Mouse (Mus musculus): ENCODE results near the gene Dact3. TPM values are rescaled to one million over a fixed set of nuclear protein-coding genes. Genes with fewer than 3 reads are reported as not detected.

The Dact3 gene
- total and polyA plus RNA-seq, 3 experiments: 0.31 to 2.1 TPM; not detected in 1

DNA sequence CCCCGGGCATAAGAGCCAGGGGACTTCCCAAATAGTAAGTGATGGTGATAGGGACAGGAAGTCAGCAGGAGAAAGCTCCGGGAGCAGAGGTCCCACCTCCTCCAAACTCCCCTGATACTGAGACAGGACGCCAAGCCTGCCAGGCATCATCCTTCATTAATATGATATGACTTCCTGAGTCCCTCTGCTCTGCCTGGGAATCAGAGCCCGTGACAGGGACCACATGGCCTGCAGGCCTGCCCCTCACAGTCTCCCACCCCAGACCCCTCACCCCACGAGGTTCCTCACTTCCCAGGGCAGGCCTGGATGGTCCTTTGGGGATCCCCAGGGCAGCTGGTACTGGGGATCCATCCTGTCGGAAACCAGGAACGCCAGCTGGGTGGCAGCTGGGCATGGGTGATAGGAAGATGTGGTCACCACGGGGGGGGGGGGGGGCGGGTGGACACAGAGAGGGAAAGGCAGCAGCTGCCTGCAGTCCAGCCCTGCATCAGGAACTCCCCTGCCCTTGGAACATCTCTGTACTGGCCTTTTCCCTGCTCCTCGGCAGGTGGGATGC lies 29.1 kb downstream of the Dact3 start:
- Histone ChIP-seq H3K4me3 (ENCODE audit: control insufficient read depth in 1 of 2, insufficient read depth in 1 of 2, low read depth in 2 of 2, low read length in 2 of 2) (no peak overlapping the region), H3K27me3 (ENCODE audit: control insufficient read depth in 1 of 2, insufficient read depth in 2 of 2, low read length in 2 of 2) (peaks cover 0 to under 1% of the 10 kb centered on the region in 2 experiments; a peak in 2 of 4 replicates), H3K9ac (ENCODE audit: control insufficient read depth, low read depth, low read length, poor library complexity, severe bottlenecking) (no peak overlapping the region), H3K27ac (ENCODE audit: control insufficient read depth, low read depth, low read length) (no peak overlapping the region), H3K79me2 (ENCODE audit: control insufficient read depth, insufficient read depth, low read length, poor library complexity) (peaks cover 25% of the 10 kb centered on the region), H3K36me3 (ENCODE audit: control insufficient read depth in 1 of 2, insufficient read depth in 2 of 2, low read length in 2 of 2) (peaks cover 0 to 21% of the 10 kb centered on the region in 2 experiments; a peak in 2 of 4 replicates), H3K9me3 (replicated peaks; ENCODE audit: insufficient read depth, low read length) (no peaks in the 10 kb centered on the region), H3K4me1 (ENCODE audit: control insufficient read depth in 1 of 2, insufficient read depth in 2 of 2, low read length in 2 of 2) (peaks cover 4 to 37% of the 10 kb centered on the region in 2 experiments)
- TF ChIP-seq TAL1 (IDR thresholded peaks at IDR 0.05; ENCODE audit: low read length) (0 out of 2 replicates have a peak, but pooled peaks have one; percentile 14), POLR2AphosphoS5 (IDR thresholded peaks at IDR 0.05; ENCODE audit: borderline replicate concordance, low read depth, low read length) (no peak)
- DNase-seq (ENCODE audit: low read depth, low spot score): no peak

DNA sequence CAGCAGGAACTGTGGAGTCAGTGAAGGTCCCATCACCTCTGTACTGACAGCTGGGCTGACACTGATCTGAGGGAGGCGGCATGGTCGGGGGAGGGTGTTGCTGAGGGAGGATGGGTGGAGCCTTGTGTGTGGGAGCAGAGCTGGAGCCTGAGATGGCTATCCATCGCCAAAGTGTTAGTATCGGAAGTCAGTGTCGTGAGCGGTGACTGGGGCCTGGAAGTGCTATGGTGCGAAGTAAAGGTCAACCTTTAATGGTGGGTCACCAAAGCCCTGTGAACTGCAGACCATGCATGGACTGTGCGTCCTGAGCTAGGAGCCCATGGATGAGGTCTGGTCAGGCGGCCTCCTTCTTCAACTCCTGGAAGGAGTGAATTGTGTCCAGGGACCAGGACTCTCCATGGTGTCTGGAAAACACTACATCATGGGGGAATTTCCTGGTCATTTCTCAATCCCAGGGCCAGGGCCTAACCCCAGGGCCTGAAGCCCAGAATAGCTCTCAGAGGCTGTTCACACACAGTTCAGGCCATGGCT lies 30.4 kb downstream of the Dact3 start:
- peak; percentile 82 for DNase-seq (ENCODE audit: low read depth, low spot score)
- Histone ChIP-seq H3K36me3 (ENCODE audit: control insufficient read depth in 1 of 2, insufficient read depth in 2 of 2, low read length in 2 of 2) (peaks cover 0 to 33% of the 10 kb centered on the region in 2 experiments), H3K27me3 (ENCODE audit: control insufficient read depth in 1 of 2, insufficient read depth in 2 of 2, low read length in 2 of 2) (no peaks in the 10 kb centered on the region; a peak in 2 of 4 replicates), H3K9me3 (replicated peaks; ENCODE audit: insufficient read depth, low read length) (no peaks in the 10 kb centered on the region), H3K27ac (ENCODE audit: control insufficient read depth, low read depth, low read length) (peak overlapping the region; percentile 61), H3K4me1 (ENCODE audit: control insufficient read depth in 1 of 2, insufficient read depth in 2 of 2, low read length in 2 of 2) (peaks cover 6 to 47% of the 10 kb centered on the region in 2 experiments), H3K9ac (ENCODE audit: control insufficient read depth, low read depth, low read length, poor library complexity, severe bottlenecking) (peak overlapping the region; percentile 48), H3K79me2 (ENCODE audit: control insufficient read depth, insufficient read depth, low read length, poor library complexity) (peaks cover 27% of the 10 kb centered on the region), H3K4me3 (ENCODE audit: control insufficient read depth in 1 of 2, insufficient read depth in 1 of 2, low read depth in 2 of 2, low read length in 2 of 2) (peak overlapping the region; percentile 33 to 44)
- TF ChIP-seq RCOR1 (IDR thresholded peaks at IDR 0.05; ENCODE audit: low read depth, low read length) (0 out of 2 replicates have a peak, but pooled peaks have one; percentile 8), POLR2AphosphoS2 (IDR thresholded peaks at IDR 0.05; ENCODE audit: low read length) (no peak; the same call in 1 of the 2 replicates), TAL1 (IDR thresholded peaks at IDR 0.05; ENCODE audit: low read length) (no peak), MAZ (IDR thresholded peaks at IDR 0.05; ENCODE audit: low read depth, low read length) (0 out of 2 replicates have a peak, but pooled peaks have one; percentile 46), POLR2AphosphoS5 (IDR thresholded peaks at IDR 0.05; ENCODE audit: borderline replicate concordance, low read depth, low read length) (no peak), TCF12 (IDR thresholded peaks at IDR 0.05; ENCODE audit: low read depth, low read length) (peak; percentile 38; the same call in 1 of the 2 replicates), EP300 (IDR thresholded peaks at IDR 0.05; ENCODE audit: low read depth in 1 of 2, low read length in 2 of 2) (0 out of 4 replicates have a peak, but pooled peaks of 1 of the 2 experiments have one; percentile 36), HCFC1 (IDR thresholded peaks at IDR 0.05; ENCODE audit: low read depth, low read length) (no peak), SIN3A (IDR thresholded peaks at IDR 0.05; ENCODE audit: low read length) (peak; percentile 42; the same call in 1 of the 2 replicates), GABPA (IDR thresholded peaks at IDR 0.05; ENCODE audit: low read depth, low read length) (no peak), MXI1 (IDR thresholded peaks at IDR 0.05; ENCODE audit: low read depth, low read length) (peak; percentile 72; the same call in 1 of the 2 replicates)

DNA sequence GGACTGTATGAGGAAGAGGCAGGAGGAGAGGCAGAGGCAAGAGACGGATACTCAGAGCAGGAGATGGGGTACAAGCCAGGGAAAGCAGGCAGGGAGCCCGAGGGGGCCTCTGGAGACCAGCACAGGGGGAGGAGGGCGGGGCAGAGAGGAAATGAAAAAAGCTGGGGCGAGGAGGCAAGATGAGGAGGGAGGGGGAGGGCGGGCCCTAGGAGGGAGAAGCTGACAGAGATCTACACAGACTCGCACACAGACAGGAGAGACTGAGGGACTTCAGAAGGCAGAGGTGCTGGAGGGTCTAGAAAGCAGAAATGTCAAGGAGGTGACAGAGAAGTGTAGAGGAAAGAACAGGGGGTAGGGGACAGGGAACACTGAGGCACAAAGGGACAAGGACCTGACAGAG lies 31.2 kb downstream of the Dact3 start, which contains the start of gene Ptgir:
Gene Ptgir (plus strand): TSS at position 210 of the 400 bp plus-strand sequence.
- Histone ChIP-seq H3K9me3 (replicated peaks; ENCODE audit: insufficient read depth, low read length) (no peaks in the 10 kb centered on the region), H3K27ac (ENCODE audit: control insufficient read depth, low read depth, low read length) (peak within 1 kb of the TSS; percentile 61), H3K4me1 (ENCODE audit: control insufficient read depth in 1 of 2, insufficient read depth in 2 of 2, low read length in 2 of 2) (peaks cover 6 to 47% of the 10 kb centered on the region in 2 experiments), H3K27me3 (ENCODE audit: control insufficient read depth in 1 of 2, insufficient read depth in 2 of 2, low read length in 2 of 2) (no peaks in the 10 kb centered on the region), H3K9ac (ENCODE audit: control insufficient read depth, low read depth, low read length, poor library complexity, severe bottlenecking) (peak within 1 kb of the TSS; percentile 74), H3K79me2 (ENCODE audit: control insufficient read depth, insufficient read depth, low read length, poor library complexity) (peaks cover 27% of the 10 kb centered on the region), H3K4me3 (ENCODE audit: control insufficient read depth in 1 of 2, insufficient read depth in 1 of 2, low read depth in 2 of 2, low read length in 2 of 2) (peak within 1 kb of the TSS; percentile 57 to 70), H3K36me3 (ENCODE audit: control insufficient read depth in 1 of 2, insufficient read depth in 2 of 2, low read length in 2 of 2) (peaks cover 0 to 34% of the 10 kb centered on the region in 2 experiments)
- peak; percentile 87 for DNase-seq (ENCODE audit: low read depth, low spot score)
- peak; percentile 38; the same call in 1 of the 2 replicates for TF ChIP-seq TCF12 (IDR thresholded peaks at IDR 0.05; ENCODE audit: low read depth, low read length)
- no peak for TF ChIP-seq MYB (IDR thresholded peaks at IDR 0.05; ENCODE audit: low read depth, low read length)
- no peak; the same call in 1 of the 2 replicates for TF ChIP-seq MYC (IDR thresholded peaks at IDR 0.05; ENCODE audit: low read depth, low read length)
- no peak for TF ChIP-seq GATA1 (IDR thresholded peaks at IDR 0.05; ENCODE audit: low read depth, low read length)
- TF ChIP-seq E2F4 (IDR thresholded peaks at IDR 0.05; ENCODE audit: borderline replicate concordance, low read depth, low read length): no peak
- TF ChIP-seq POLR2AphosphoS2 (IDR thresholded peaks at IDR 0.05; ENCODE audit: low read length): peak; percentile 63; the same call in 1 of the 2 replicates
- no peak for TF ChIP-seq MAX (IDR thresholded peaks at IDR 0.05; ENCODE audit: low read length)
- TF ChIP-seq MXI1 (IDR thresholded peaks at IDR 0.05; ENCODE audit: low read depth, low read length): no peak; the same call in 1 of the 2 replicates
- no peak for TF ChIP-seq ZC3H11A (IDR thresholded peaks at IDR 0.05; ENCODE audit: low read depth, low read length)
- no peak for TF ChIP-seq NRF1 (IDR thresholded peaks at IDR 0.05; ENCODE audit: insufficient read depth, low read depth, low read length, poor library complexity, severe bottlenecking)
- no peak for TF ChIP-seq CTCF (IDR thresholded peaks at IDR 0.05 in 2 of 3, conservative IDR thresholded peaks at IDR 0.05 in 1 of 3; ENCODE audit: control insufficient read depth in 1 of 3, insufficient read depth in 1 of 3, low read depth in 2 of 3, low read length in 3 of 3, poor library complexity in 1 of 3, severe bottlenecking in 1 of 3)
- no peak for TF ChIP-seq USF2 (IDR thresholded peaks at IDR 0.05; ENCODE audit: borderline replicate concordance in 1 of 2, insufficient read depth in 1 of 2, low read depth in 1 of 2, low read length in 2 of 2)
- no peak for TF ChIP-seq KAT2A (conservative IDR thresholded peaks at IDR 0.05; ENCODE audit: low read depth, low read length)
- TF ChIP-seq SIN3A (IDR thresholded peaks at IDR 0.05; ENCODE audit: low read length): peak; percentile 56; the same call in 1 of the 2 replicates
- TF ChIP-seq BHLHE40 (IDR thresholded peaks at IDR 0.05; ENCODE audit: borderline replicate concordance, low read depth, low read length): no peak

Measured in MEL (cell line).